Mouse (Mus musculus) MEL (cell line): ENCODE measurements around the gene Plbd2.

Source experiments
- CTCF ChIP-seq, 3 experiments: IDR thresholded peaks in 2 of 3; conservative IDR thresholded peaks in 1 of 3; 2 replicates each; pipeline ENCODE4 v1.5.1; 2011 to 2012; ENCODE audit warnings: low read length in 3 of 3, low read depth in 2 of 3, mild to moderate bottlenecking in 2 of 3, improper control_type of control experiment in 1 of 3, inconsistent platforms in 1 of 3, mixed read lengths in 1 of 3, moderate library complexity in 1 of 3; ENCODE audit not compliant: control insufficient read depth in 1 of 3, insufficient read depth in 1 of 3, poor library complexity in 1 of 3, severe bottlenecking in 1 of 3
- HCFC1 ChIP-seq: IDR thresholded peaks from 2 replicates; pipeline ENCODE4 v1.6.1; 2012; ENCODE audit warnings: low read depth, mild to moderate bottlenecking, inconsistent platforms, low read length, improper control_type of control experiment, moderate library complexity
- ZKSCAN1 ChIP-seq: IDR thresholded peaks from 2 replicates; pipeline ENCODE4 v1.6.1; 2012; ENCODE audit warnings: low read depth, mild to moderate bottlenecking, inconsistent platforms, low read length, improper control_type of control experiment, moderate library complexity

GRCm38 (mm10) chr5:120511643-120512220 lies 8.3 kb upstream of the Plbd2 start:
- no peak for TF ChIP-seq HCFC1
- TF ChIP-seq ZKSCAN1, result no peak
- no peak for TF ChIP-seq CTCF (IDR thresholded peaks at IDR 0.05 in 2 of 3, conservative IDR thresholded peaks at IDR 0.05 in 1 of 3; ENCODE audit: control insufficient read depth in 1 of 3, insufficient read depth in 1 of 3, low read depth in 2 of 3, low read length in 3 of 3, poor library complexity in 1 of 3, severe bottlenecking in 1 of 3)
